Mouse (Mus musculus) E14TG2a.4 (cell line): ENCODE data around the gene Msh6.

ENCODE experiments used
- CTCF ChIP-seq: conservative IDR thresholded peaks from 2 replicates; pipeline ENCODE4 v1.5.1; 2014; ENCODE audit warnings: low read length
- POU5F1 ChIP-seq: IDR thresholded peaks from 2 replicates; pipeline ENCODE4 v1.6.1; 2014; ENCODE audit warnings: low read length, borderline replicate concordance

DNA sequence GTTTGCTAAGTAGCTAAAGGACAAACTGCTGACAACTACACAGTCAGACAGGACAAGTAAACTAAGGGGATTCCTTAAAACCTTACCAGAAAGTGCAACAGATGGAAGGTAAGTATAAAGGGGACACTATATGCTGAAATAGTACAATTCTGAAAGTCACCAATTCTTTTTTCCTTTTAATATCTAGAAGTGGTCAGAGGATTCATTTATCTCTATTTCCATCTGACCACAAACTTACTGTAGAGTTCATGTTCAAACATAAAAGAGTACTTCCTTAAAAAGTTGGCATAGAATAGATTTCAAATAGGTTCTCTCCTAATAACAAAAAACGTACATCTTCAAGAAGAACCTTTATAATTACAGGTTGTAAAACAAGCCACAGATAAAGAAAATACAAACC, 18.5 kb downstream of the Msh6 start:
- TF ChIP-seq CTCF = no peak
- no peak for TF ChIP-seq POU5F1
